Mouse (Mus musculus) heart, embryonic 15.5 days (tissue): ENCODE data around the gene Nrxn3. TPM values are rescaled to one million over a fixed set of nuclear protein-coding genes. Genes with fewer than 3 reads are reported as not detected.

ENCODE experiments used
- ATAC-seq: fragments of 200-750 bp; cut with Nextera tagmentation; replicated peaks from 2 replicates; pipeline ENCODE4 v1.8.0; 2017; ENCODE audit warnings: low read depth, moderate TSS enrichment; ENCODE audit not compliant: insufficient number of reproducible peaks, insufficient read depth, low FRiP score
- H3K27ac ChIP-seq: fragments of 300-500 bp; sonication (generic); 2 replicates; pipeline ENCODE4 v1.5.1; 2015; ENCODE audit warnings: mild to moderate bottlenecking, inconsistent platforms
- H3K27me3 ChIP-seq: fragments of 300-500 bp; sonication (generic); 2 replicates; pipeline ENCODE4 v1.6.1; 2015; ENCODE audit warnings: inconsistent platforms
- H3K36me3 ChIP-seq: fragments of 300-500 bp; sonication (generic); 2 replicates; pipeline ENCODE4 v1.6.1; 2015; ENCODE audit warnings: mild to moderate bottlenecking, inconsistent platforms
- H3K4me1 ChIP-seq: fragments of 300-500 bp; sonication (generic); replicated peaks from 2 replicates; pipeline ENCODE4 v1.6.1; 2015; ENCODE audit warnings: inconsistent platforms
- H3K4me2 ChIP-seq: fragments of 300-500 bp; sonication (generic); 2 replicates; pipeline ENCODE4 v1.6.1; 2015; ENCODE audit warnings: inconsistent platforms, mild to moderate bottlenecking, moderate library complexity
- H3K4me3 ChIP-seq: fragments of 300-500 bp; sonication (generic); 2 replicates; pipeline ENCODE4 v1.5.1; 2015; ENCODE audit warnings: mild to moderate bottlenecking, inconsistent platforms
- H3K9ac ChIP-seq: fragments of 300-500 bp; sonication (generic); 2 replicates; pipeline ENCODE4 v1.6.1; 2015; ENCODE audit warnings: mild to moderate bottlenecking, inconsistent platforms
- H3K9me3 ChIP-seq: fragments of 300-500 bp; sonication (generic); replicated peaks from 2 replicates; pipeline ENCODE4 v1.6.1; 2016; ENCODE audit warnings: inconsistent platforms
- whole genome bisulfite sequencing: fragments of 180-500 bp; shearing (Covaris S2); methylation state at CpG from one replicate; pipeline ENCODE4 v1.1.7; 2015; ENCODE audit warnings: mixed read lengths; 5-methylcytosine and 5-hydroxymethylcytosine counted together
- polyA plus RNA-seq: library from polyadenylated mRNA; unstranded; fragments of >200 nt; fragmentation: Nextera tagmentation; extraction: Ambion mirVana; gene quantifications from 2 replicates; pipeline ENCODE4 v1.2.1, GENCODE M21; 2015

The Nrxn3 gene
- polyA plus RNA-seq, 1 experiment from 2014 or later = 1.1 TPM

GRCm38 (mm10) chr12:89148974-89149411 is 426.3 kb downstream of the Nrxn3 start:
- H3K4me1 ChIP-seq = no peaks in the 10 kb centered on the region
- H3K9me3 ChIP-seq = no peaks in the 10 kb centered on the region
- no peak for ATAC-seq
- H3K9ac ChIP-seq = no peak overlapping the region
- H3K27me3 ChIP-seq = no peaks in the 10 kb centered on the region
- 20% methylated on average over 3 of the region's 3 CpGs for WGBS
- H3K4me3 ChIP-seq = no peak overlapping the region
- no peak overlapping the region for H3K27ac ChIP-seq
- no peaks in the 10 kb centered on the region for H3K36me3 ChIP-seq
- H3K4me2 ChIP-seq = no peak overlapping the region

DNA sequence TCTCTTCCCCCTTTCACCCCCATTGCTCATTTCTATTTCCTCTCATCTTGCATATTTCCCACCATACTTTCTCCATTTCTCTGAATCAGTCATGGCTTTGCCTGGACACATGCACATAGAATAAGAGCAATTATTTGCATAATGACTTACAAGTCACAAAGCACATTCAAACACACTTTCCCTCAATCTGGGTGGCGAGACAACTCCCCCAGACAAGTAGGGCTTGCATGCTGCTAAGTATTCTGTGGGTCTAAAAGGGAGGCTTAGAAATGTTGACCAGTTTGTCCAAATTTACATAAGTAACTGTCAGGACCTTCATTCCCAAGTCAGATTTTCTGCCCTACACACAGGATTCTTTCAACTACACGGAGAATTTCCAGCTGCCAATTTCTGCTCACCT is 426.8 kb downstream of the Nrxn3 start:
- H3K27ac ChIP-seq = no peak overlapping the region
- no peak for ATAC-seq
- H3K9ac ChIP-seq = no peak overlapping the region
- no peaks in the 10 kb centered on the region for H3K4me1 ChIP-seq
- WGBS = 60% methylated on average over 2 of the region's 2 CpGs
- no peaks in the 10 kb centered on the region for H3K36me3 ChIP-seq
- no peak overlapping the region for H3K4me3 ChIP-seq
- H3K9me3 ChIP-seq = no peaks in the 10 kb centered on the region
- no peak overlapping the region for H3K4me2 ChIP-seq
- no peaks in the 10 kb centered on the region for H3K27me3 ChIP-seq

DNA sequence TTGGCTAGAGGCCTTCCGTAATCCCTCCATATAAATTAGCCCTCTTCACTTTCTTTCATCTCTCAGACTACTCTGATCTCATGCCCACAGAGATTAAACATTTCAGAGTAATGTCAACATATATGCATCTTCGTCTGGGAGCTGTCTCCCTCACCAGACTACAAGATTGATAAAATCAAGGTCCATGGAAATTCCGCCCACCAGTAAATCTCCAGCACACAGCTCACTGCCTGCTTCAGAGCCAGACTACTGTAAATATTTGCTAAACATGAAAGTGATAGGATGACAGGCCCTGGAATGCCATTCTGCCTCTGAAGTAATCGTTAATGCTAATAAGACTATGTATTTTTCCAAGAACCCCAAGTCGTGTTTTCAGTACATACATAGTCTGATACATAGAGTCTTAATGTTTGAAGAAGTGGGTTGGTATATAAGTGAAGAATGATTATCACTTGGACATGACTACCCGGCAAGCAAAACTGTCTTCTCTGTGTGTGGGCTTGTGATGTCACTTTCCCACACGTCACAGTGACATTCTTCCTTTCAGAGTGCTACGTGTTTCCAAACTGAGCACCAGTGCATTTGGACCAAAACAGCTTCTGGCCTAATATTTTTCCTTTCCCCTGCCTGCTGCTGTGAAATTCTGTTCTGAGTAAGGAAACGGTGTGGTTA is 433.5 kb downstream of the Nrxn3 start:
- ATAC-seq = no peak
- Histone ChIP-seq H3K36me3 (no peaks in the 10 kb centered on the region), H3K9me3 (no peaks in the 10 kb centered on the region), H3K4me2 (no peak overlapping the region), H3K4me1 (no peaks in the 10 kb centered on the region), H3K9ac (no peak overlapping the region), H3K27me3 (no peaks in the 10 kb centered on the region), H3K4me3 (no peak overlapping the region), H3K27ac (no peak overlapping the region)
- WGBS = 57% methylated on average over 9 of the region's 9 CpGs

DNA sequence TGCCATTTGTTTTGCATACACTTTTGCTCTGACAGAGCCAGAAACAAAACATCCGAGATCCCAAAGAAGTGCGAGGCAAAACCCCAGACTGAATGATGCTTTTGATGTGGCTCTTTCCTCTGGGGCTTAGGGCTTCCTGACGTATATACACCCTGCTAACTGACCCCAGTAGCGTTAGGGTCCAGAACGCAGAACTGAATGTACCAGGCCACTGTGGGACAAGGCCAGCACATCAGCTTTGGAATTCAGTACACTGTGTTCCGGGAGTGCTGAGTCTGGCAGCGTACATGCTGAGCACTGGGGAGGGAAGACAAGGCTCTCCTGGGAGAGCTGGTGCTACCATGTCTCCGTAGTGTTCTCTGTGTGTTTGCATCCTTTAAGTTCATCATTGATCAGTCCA is 436.7 kb downstream of the Nrxn3 start:
- Histone ChIP-seq H3K4me2 (no peak overlapping the region), H3K27ac (no peak overlapping the region), H3K36me3 (no peaks in the 10 kb centered on the region), H3K4me1 (no peaks in the 10 kb centered on the region), H3K27me3 (no peaks in the 10 kb centered on the region), H3K9ac (no peak overlapping the region), H3K4me3 (no peak overlapping the region), H3K9me3 (no peaks in the 10 kb centered on the region)
- ATAC-seq = no peak
- 59% methylated on average over 8 of the region's 8 CpGs for WGBS

DNA sequence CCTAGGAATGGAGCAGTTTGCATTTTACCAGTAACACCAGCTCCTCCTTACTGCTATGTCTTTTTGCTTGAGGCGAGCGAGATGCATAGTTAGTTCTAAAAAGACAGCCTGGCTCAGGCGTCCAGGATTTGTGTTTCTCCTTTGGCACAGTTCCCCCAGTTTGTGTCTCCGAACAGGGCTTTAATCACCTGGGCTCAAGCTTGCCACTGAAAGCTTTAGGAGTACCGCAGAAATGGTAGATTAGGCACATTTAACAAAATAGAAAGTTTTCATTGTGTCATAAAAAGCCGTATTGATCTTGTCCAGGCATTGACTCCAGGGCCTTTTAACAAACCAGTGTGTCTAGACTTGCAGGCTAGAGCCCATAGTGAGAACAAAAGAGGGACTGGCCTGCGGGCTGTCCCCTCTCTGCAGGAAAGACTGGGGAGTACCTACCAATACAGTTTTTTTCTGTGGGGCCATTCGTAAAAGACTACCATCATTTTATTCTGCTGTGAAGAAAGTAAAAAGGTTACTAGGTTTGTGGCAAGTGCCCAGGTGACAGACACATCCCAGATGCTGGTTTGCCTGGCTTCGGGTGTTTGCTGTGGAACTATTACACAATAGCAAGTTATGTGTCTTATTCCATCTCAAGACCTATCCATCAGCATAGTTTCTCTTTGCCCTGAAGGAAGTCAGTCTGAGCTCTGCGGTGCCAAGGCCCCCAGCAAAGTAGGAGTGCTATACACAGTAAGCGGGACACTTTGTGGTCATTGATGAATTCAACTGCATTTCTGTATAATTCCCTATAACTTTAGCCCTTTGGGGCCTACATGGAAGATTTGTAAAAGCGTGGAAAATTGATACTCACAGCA is 451.9 kb downstream of the Nrxn3 start:
- Histone ChIP-seq H3K9ac (no peak overlapping the region), H3K4me1 (no peaks in the 10 kb centered on the region), H3K4me3 (no peak overlapping the region), H3K36me3 (no peaks in the 10 kb centered on the region), H3K27me3 (no peaks in the 10 kb centered on the region), H3K9me3 (no peaks in the 10 kb centered on the region), H3K4me2 (no peak overlapping the region), H3K27ac (no peak overlapping the region)
- no peak for ATAC-seq
- 72% methylated on average over 12 of the region's 12 CpGs for WGBS

- Histone ChIP-seq H3K4me1 (no peaks in the 10 kb centered on the region), H3K4me3 (no peak overlapping the region), H3K4me2 (no peak overlapping the region), H3K36me3 (no peaks in the 10 kb centered on the region), H3K27ac (no peak overlapping the region), H3K27me3 (no peaks in the 10 kb centered on the region), H3K9ac (no peak overlapping the region), H3K9me3 (no peaks in the 10 kb centered on the region)
- 56% methylated on average over 13 of the region's 13 CpGs for WGBS
- ATAC-seq = no peak
Measured at GRCm38 (mm10) chr12:89179970-89180666, 457.4 kb downstream of the Nrxn3 start.

DNA sequence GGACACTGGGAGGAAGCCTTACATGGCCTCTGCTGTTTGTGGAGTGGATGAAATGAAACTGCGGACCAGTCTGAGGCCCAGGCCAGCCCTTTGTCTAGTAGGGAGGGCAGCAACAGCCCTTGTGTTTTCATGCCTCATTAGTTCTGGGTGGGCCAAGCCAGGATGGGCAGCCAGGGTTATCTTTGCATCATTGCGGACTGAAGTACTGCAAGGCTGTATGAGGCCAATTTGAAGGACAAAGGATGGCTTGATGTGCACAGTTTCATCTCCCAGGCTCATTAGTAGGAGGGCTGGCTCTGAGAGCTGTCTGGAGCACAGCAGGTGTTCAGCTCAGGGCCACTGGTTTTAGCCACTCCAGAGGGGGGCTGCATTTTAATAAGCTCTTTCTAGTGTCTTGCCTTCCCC is 458.5 kb downstream of the Nrxn3 start:
- Histone ChIP-seq H3K9ac (no peak overlapping the region), H3K36me3 (no peaks in the 10 kb centered on the region), H3K4me2 (no peak overlapping the region), H3K4me1 (no peaks in the 10 kb centered on the region), H3K4me3 (no peak overlapping the region), H3K27me3 (no peaks in the 10 kb centered on the region), H3K27ac (no peak overlapping the region), H3K9me3 (no peaks in the 10 kb centered on the region)
- WGBS = 67% methylated on average over 2 of the region's 2 CpGs
- ATAC-seq = no peak

DNA sequence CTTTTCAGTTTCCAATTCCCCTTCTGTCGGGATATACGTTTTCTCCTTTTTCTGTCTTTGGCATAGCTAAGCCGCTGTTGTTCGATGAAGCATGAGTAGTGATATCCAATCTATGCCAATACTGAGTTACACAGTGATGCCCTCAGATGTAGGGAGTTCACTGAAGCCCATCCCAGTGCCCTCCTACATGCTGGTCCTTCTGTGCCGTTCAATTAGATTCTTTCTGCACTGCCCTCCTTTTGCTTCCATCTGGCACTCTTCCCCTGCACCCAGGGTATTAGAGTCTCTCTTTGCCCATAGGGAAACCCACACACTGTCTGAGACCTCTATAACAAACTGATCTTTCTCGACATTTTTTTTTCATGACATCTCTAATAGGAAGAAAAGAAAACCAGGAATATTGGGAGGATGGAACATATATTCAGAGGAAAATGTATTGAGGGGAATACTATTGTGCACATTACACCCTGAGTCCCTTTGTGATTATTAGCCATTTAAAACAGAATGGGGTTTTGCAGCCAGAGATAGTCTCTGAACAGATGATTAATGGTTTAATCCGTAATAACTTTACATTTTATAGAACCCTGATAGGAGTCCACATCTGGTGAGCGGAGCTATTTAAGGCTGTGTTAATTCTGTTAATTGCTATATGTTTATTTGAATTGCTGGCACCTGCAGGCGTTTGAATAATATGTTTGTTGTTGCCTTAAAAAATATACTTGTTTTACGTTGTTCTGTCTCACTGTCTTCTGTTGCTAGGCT is 476.3 kb downstream of the Nrxn3 start:
- no peak for ATAC-seq
- Histone ChIP-seq H3K9ac (no peak overlapping the region), H3K27ac (no peak overlapping the region)

DNA sequence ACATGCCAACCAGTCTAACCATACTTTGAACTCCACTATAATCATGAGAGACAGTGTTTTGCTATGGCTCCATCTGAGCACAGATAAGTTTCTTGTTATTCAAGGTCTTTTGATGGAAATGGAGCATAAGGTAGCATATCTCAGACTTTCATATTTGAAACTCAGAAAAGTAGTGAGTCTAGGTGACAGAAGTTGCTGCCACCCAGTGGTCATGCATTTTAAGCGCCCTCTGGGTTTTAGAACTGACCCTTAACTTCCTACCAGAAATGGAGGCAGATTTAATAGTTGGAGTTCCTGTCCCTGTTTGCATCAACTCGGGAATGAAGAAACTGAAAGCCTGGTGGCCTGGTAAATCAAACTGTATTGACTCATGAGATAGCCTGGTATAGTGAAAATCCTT is 488.9 kb downstream of the Nrxn3 start:
- H3K9ac ChIP-seq = no peak overlapping the region
- ATAC-seq = no peak
- no peak overlapping the region for H3K4me2 ChIP-seq
- no peaks in the 10 kb centered on the region for H3K4me1 ChIP-seq
- H3K4me3 ChIP-seq = no peak overlapping the region
- no peaks in the 10 kb centered on the region for H3K27me3 ChIP-seq
- WGBS = 34% methylated on average over 2 of the region's 2 CpGs
- no peak overlapping the region for H3K27ac ChIP-seq
- no peaks in the 10 kb centered on the region for H3K9me3 ChIP-seq
- H3K36me3 ChIP-seq = no peaks in the 10 kb centered on the region

More for the DNA sequence above, 476.3 kb downstream of the Nrxn3 start:
- WGBS = 71% methylated on average over 10 of the region's 10 CpGs
- H3K9me3 ChIP-seq = no peaks in the 10 kb centered on the region
- no peak overlapping the region for H3K4me2 ChIP-seq
- H3K27me3 ChIP-seq = no peaks in the 10 kb centered on the region
- no peak overlapping the region for H3K4me3 ChIP-seq
- no peaks in the 10 kb centered on the region for H3K36me3 ChIP-seq
- no peaks in the 10 kb centered on the region for H3K4me1 ChIP-seq

- Histone ChIP-seq H3K9me3 (no peaks in the 10 kb centered on the region), H3K4me3 (no peak overlapping the region), H3K9ac (no peak overlapping the region), H3K4me2 (no peak overlapping the region), H3K36me3 (no peaks in the 10 kb centered on the region), H3K27me3 (no peaks in the 10 kb centered on the region), H3K4me1 (no peaks in the 10 kb centered on the region), H3K27ac (no peak overlapping the region)
- 14% methylated on average over 1 of the region's 1 CpGs for WGBS
- ATAC-seq = no peak
Measured at GRCm38 (mm10) chr12:89239826-89240225, 517.1 kb downstream of the Nrxn3 start.

DNA sequence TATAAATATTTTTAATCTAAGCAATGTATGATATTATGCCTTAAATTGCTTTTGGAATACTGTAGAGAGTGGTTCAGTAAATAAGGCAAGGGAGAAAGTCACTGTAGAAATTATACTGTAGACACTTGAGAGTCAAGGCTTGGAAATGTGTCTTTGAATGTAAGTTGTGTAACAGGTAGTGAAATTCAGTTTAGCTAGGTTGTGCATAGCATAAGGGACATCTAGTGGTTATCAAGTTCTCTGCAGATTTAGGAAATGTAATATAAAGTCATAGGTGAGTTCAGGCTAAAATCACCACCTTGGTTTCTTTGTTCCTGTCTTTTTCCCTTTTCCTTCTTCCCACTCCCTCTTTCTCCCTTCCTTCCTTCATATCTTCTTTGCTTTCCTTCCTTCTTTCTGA is 518.9 kb downstream of the Nrxn3 start:
- no peak overlapping the region for H3K4me3 ChIP-seq
- no peaks in the 10 kb centered on the region for H3K9me3 ChIP-seq
- H3K27ac ChIP-seq = no peak overlapping the region
- no peak for ATAC-seq
- H3K9ac ChIP-seq = no peak overlapping the region
- no peaks in the 10 kb centered on the region for H3K27me3 ChIP-seq
- H3K4me1 ChIP-seq = no peaks in the 10 kb centered on the region
- H3K4me2 ChIP-seq = no peak overlapping the region
- H3K36me3 ChIP-seq = no peaks in the 10 kb centered on the region
